Mouse (Mus musculus) left cerebral cortex, adult 11 months (tissue): ENCODE data around the gene Appl2.

Source experiments
- DNase-seq: peaks from one replicate; pipeline ENCODE4 v3.0.0; 2022; ENCODE audit warnings: low spot score

The Appl2 gene

DNA sequence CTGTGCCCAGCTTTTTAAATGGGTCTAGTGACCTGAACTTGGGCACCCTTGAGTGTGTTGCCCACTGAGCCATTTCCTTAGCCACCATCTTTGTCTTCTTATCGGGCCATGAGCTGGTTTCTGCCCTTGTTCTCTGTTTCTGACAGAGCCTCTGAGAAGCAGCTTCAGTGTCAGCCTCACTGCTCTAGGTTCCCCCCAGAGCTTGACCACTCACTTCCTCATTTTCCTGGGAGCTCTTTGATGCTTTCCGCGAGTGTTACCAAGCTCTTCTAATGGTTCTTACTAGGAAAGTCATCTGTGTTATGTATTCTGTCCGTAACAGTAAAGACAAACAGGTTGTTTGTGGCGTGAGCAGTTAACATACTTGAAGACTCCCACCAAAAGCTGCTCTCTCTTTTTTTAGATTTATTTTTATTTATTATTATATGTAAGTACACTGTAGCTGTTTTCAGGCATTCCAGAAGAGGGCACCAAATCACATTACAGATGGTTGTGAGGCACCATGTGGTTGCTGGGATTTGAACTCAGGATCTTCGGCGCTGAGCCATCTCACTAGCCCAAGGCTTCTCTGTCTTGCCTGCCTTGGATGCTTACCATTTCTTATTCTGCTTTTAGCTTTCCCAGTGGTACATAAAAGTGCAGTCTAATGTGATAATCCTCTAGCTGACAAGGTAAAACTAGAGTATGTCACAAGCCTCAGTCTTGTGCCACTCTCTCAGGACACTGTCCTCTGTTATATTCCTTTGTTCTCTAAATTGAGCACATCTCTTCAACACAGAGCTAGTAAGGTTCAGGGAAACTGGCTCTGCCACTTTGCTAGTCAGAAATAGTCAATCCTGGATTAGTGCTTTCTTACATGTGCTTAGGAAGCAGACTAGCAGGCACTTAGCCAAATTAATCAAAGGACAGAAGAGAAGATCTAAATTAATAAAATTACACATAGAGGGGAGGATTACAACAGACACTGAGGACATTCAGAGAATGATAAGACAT lies 82.8 kb downstream of the Appl2 start:
- no peak for DNase-seq

DNA sequence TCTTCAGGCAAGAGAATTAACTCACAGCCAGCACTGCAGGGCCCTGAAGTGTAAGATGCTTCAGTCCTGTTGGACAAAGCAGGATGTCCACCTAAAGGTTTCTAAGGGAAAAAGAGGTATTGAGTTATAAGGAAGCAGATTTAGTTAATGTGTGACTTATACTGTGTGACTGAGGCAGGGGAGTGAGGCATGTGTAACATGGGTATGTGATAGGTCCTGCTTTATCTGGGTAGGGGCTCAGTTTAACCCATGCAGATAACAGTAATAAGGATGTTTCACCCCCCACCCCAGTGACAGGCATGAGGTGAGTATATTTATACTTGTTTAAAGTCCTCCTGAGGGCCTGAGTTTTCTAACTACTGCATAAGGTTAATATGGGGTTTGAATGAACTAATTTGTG lies 85.5 kb downstream of the Appl2 start:
- no peak for DNase-seq
